In genomic region chr14:76254565-76255501, GRCm38 (mm10) we compare ENCODE assay signal across 9 mouse cellular contexts.
A peak's percentile ranks its signal among the peaks of the same experiment; 100 is the strongest.
DNase-seq lines count a peak whose midpoint lies in the region; TF ChIP-seq lines count a peak whose summit lies in the region.
"Had no signal": no experiment of that assay in that cellular context is flagged by ENCODE, and none has a peak within 500 bp of the region (broad histone marks: within the 10 kb centered on the region; RNA-seq: fewer than 3 reads in every experiment).

No protein-coding gene starts in this region.

- WGBS in embryonic facial prominence, embryonic 10.5 days: 15% methylated on average over 30 of the region's 30 CpGs

- H3K4me1 ChIP-seq in embryonic facial prominence, embryonic 10.5 days: peaks cover 63% of the 10 kb centered on the region

- peak overlapping the region; percentile 87 for H3K27ac ChIP-seq in embryonic facial prominence, embryonic 10.5 days (replicated peaks)

- peaks cover 20% of the 10 kb centered on the region; the same call in 1 of the 2 replicates for H3K27me3 ChIP-seq in embryonic facial prominence, embryonic 10.5 days (replicated peaks; ENCODE audit: low read depth, poor library complexity, severe bottlenecking)

- no peak for TF ChIP-seq POLR2A in brain, embryonic 14.5 days (IDR thresholded peaks at IDR 0.05; ENCODE audit: borderline replicate concordance, extremely low read depth, insufficient read depth, insufficient read length, poor library complexity, severe bottlenecking)

- peak; percentile 21; the same call in 1 of the 2 replicates for TF ChIP-seq CTCF in brain, embryonic 14.5 days (IDR thresholded peaks at IDR 0.05; ENCODE audit: borderline replicate concordance, extremely low read depth, insufficient read depth, insufficient read length)

- peak; percentile 97 for DNase-seq in brain, embryonic 14.5 days (ENCODE audit: low read depth)
- peak; percentile 73 for DNase-seq in embryonic facial prominence, embryonic 10.5 days (ENCODE audit: low spot score)
- DNase-seq in gastrocnemius, postnatal 36 days: peak; percentile 30 to 47
- peak; percentile 21 to 29 for DNase-seq in kidney, postnatal 36 days
- peak; percentile 16 to 52 for DNase-seq in lung, adult 18-20 months
- peak; percentile 37 for DNase-seq in retina, postnatal 7 days (ENCODE audit: low read depth, low spot score)
- DNase-seq in adrenal gland, postnatal 36 days: no peak
- no peak for DNase-seq in ovary, postnatal 14 days (ENCODE audit: low spot score)

- peak overlapping the region; percentile 36 for H3K4me3 ChIP-seq in embryonic facial prominence, embryonic 10.5 days
- H3K4me3 ChIP-seq: myocyte had no signal

- H3K9me3 ChIP-seq in embryonic facial prominence, embryonic 10.5 days: no peaks in the 10 kb centered on the region

- H3K36me3 ChIP-seq in embryonic facial prominence, embryonic 10.5 days (replicated peaks): no peaks in the 10 kb centered on the region

- intact Hi-C loops in gastrocnemius, postnatal 36 days (cut with DNase I): no loop called here

Comparison
In these comparisons a context has a peak if more than half of its experiments do, and no peak if none do; other contexts are left out.
1. DNase-seq: peak in brain, embryonic 14.5 days (single experiment), embryonic facial prominence, embryonic 10.5 days (single experiment), gastrocnemius, postnatal 36 days (2 of 2), kidney, postnatal 36 days (2 of 2), lung, adult 18-20 months (2 of 2) and retina, postnatal 7 days (single experiment); none in adrenal gland, postnatal 36 days (0 of 2) and ovary, postnatal 14 days (single experiment).